Mouse (Mus musculus) splenic B cell, adult 2 months (primary cell): ENCODE data around the gene Slc12a4.

Source experiments
- DNase-seq: peaks from one replicate; pipeline ENCODE4 v3.0.0-alpha.2; 2011; ENCODE audit warnings: low read depth, low spot score
- H3K27me3 ChIP-seq: 2 replicates; pipeline ENCODE4 v1.6.1; 2012; ENCODE audit warnings: mild to moderate bottlenecking, low read length, moderate library complexity, mixed read lengths; ENCODE audit not compliant: control insufficient read depth, poor library complexity, insufficient read depth, severe bottlenecking
- H3K36me3 ChIP-seq: 2 replicates; pipeline ENCODE4 v1.6.1; 2012; ENCODE audit warnings: mild to moderate bottlenecking, low read length, moderate library complexity, mixed read lengths; ENCODE audit not compliant: control insufficient read depth, poor library complexity, insufficient read depth, severe bottlenecking

The Slc12a4 gene

GRCm38 (mm10) chr8:105957813-105958212, 8.1 kb downstream of the Slc12a4 start:
- H3K36me3 ChIP-seq, result no peaks in the 10 kb centered on the region
- no peak for DNase-seq
- no peaks in the 10 kb centered on the region for H3K27me3 ChIP-seq

DNA sequence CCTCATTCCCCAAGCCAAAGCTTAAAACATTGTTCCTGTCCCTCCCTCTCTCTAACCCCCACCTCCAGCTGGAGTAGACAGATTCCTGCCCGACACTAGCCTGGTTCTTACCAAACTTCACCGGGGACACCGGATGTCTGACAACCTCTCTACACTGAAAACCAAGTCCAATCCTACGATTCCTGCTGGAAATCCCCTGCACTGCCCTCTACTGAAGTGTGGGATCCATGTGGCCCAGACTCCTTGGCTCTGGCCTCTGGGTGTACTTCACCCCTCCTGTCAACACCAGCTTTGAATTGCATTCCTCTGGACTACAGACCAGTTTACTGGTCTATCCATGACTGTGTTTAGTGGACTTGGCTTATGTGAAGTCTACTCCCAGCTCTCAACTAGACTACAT, 9.3 kb downstream of the Slc12a4 start:
- Histone ChIP-seq H3K36me3 (no peaks in the 10 kb centered on the region), H3K27me3 (no peaks in the 10 kb centered on the region)
- no peak for DNase-seq

DNA sequence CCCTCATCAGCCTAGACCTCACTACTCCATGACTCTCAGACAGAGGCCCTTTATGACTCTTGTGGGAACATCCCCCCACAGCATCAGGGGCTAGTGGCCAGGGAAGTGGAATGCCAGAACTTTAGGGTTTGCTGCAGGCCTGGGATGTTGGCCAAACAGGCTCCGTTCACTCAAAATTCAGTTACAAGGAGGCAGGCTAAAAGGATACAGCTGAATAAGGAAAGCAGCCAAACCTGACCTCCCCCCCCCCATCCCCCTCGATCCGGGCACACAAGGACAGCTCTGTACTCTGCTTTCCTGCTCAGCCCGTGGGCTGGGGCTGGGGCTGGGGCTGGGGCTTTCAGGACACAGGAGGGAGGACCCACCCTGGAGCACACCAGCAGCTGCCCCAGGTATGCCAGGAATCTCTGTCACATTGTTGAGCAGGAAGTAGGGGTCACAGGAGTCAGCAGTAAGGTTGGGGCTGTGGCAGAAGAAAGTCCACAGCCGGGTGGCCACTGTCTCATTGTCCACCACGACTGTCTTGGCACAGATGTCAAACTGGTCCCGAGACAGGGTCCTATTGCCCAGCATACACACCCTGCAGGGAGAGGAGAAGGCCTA, 14.7 kb downstream of the Slc12a4 start:
- no peaks in the 10 kb centered on the region for H3K27me3 ChIP-seq
- no peak for DNase-seq
- H3K36me3 ChIP-seq, result no peaks in the 10 kb centered on the region

GRCm38 (mm10) chr8:105949350-105949749, 16.5 kb downstream of the Slc12a4 start:
- H3K36me3 ChIP-seq, result 0 out of 2 replicates have a peak, but pooled peaks cover 3% of the 10 kb centered on the region
- no peak for DNase-seq

DNA sequence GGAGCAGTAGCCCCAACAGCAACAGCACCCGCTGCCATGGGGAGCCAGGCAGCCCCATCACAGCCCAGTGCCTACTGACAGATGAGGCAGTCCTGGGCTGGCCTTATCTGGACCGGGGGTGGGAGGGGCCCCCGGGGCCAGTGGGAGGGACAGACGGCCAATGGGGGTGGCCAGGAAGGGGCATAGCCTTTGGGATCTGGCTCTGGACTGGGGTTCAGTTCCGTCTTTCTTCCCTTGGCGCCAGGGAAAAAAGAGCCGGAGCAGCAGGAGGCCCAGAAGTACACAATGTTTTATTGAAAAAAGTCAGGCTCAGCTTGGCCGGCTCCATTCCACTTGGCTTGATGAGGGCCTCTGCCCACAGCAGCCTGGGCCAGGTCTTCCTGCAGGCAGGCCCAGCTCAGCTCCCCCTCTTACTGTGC, 22.6 kb downstream of the Slc12a4 start, which contains the start of gene Lcat:
Lcat (minus strand) TSS at position 62 of the 419 bp plus-strand sequence.
- no peak for DNase-seq
- H3K36me3 ChIP-seq, result 0 out of 2 replicates have a peak, but pooled peaks cover 3% of the 10 kb centered on the region

More at GRCm38 (mm10) chr8:105949350-105949749, 16.5 kb downstream of the Slc12a4 start:
- no peaks in the 10 kb centered on the region for H3K27me3 ChIP-seq

DNA sequence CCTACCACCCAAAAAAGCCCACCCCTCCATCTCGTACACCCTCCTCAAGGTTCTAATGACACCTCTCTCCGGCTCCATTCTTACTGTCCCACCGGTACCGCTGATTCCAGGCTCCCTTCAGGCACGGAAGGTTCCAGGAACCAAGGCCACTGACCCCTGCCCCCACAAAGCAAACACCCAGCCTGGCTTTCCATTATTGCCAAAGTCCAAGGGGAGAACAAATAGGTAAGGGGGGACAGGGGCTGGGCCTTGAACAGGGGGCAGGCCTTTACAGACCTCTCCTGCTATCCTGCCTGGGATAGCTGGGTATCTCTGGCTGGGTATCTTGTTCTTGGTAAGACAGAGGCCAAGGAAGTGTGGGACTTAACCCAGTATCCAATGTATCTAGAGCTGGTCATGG, 23.4 kb downstream of the Slc12a4 start:
- Histone ChIP-seq H3K27me3 (no peaks in the 10 kb centered on the region), H3K36me3 (0 out of 2 replicates have a peak, but pooled peaks cover 3% of the 10 kb centered on the region)
- DNase-seq, result no peak

More for the DNA sequence above, 22.6 kb downstream of the Slc12a4 start, which contains the start of gene Lcat:
- no peaks in the 10 kb centered on the region for H3K27me3 ChIP-seq

GRCm38 (mm10) chr8:105942026-105942425, 23.9 kb downstream of the Slc12a4 start:
- no peak for DNase-seq
- 0 out of 2 replicates have a peak, but pooled peaks cover 3% of the 10 kb centered on the region for H3K36me3 ChIP-seq

DNA sequence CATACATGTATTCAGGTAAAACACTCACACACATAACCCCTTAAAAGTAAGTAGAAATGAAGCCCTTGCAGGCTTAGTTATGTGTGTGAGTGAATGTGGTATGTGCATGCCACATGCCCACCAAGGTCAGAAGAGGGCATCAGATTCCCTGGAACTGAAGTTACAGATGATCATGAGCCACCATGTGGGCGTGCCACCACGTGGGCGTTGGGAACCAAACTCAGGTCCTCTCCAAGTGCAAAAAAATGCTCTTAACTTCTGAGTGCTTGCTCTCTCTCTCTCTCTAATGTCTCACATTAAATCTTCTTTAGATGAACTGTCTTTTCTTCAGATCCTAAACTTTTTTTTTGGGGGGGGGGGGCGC, 27.6 kb downstream of the Slc12a4 start, which contains the start of gene Psmb10:
Psmb10 (minus strand) TSS at position 139 of the 364 bp plus-strand sequence.
- Histone ChIP-seq H3K36me3 (no peaks in the 10 kb centered on the region), H3K27me3 (no peaks in the 10 kb centered on the region)
- DNase-seq, result peak; percentile 29

More at GRCm38 (mm10) chr8:105942026-105942425, 23.9 kb downstream of the Slc12a4 start:
- H3K27me3 ChIP-seq, result no peaks in the 10 kb centered on the region

DNA sequence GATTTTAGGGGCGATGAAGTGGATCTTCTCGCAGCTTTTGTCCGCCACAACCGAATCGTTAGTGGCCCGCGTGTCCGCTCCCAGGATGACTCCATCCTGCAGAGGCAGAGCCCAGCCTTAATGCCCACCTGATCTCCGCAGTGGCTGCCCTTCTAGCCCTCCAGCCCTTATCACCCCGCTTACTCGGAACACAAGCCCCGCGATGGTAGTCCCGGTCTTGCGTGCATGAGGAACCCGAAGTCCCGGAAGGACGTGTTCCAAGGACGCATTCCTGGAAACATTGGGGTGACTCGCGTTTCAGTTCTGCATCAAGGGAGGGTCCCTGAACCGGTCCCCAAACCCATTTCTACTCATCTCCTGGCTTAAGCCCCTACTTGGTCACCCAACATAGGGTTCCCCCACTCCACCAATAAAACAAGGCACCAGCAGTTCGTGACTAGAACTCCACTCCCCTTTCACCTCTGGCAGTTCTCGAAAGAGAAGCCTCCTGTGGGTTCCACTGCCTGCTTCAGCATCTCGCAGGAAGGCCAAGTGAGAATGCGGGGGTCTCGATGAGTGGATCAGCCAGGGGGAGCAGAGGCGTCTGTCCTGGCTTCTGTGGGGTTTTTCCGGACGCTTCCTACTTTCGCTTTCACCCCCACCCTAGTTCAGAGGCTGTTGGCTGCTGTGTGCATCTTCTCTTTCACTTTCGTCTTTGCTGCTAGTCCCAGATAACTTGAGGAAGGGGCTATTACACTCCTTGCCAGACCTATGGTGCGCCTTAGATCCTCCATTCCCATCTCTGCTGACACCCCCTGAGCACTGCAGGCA, 28.2 kb downstream of the Slc12a4 start:
- peak; percentile 69 for DNase-seq
- H3K36me3 ChIP-seq, result no peaks in the 10 kb centered on the region
- no peaks in the 10 kb centered on the region for H3K27me3 ChIP-seq

DNA sequence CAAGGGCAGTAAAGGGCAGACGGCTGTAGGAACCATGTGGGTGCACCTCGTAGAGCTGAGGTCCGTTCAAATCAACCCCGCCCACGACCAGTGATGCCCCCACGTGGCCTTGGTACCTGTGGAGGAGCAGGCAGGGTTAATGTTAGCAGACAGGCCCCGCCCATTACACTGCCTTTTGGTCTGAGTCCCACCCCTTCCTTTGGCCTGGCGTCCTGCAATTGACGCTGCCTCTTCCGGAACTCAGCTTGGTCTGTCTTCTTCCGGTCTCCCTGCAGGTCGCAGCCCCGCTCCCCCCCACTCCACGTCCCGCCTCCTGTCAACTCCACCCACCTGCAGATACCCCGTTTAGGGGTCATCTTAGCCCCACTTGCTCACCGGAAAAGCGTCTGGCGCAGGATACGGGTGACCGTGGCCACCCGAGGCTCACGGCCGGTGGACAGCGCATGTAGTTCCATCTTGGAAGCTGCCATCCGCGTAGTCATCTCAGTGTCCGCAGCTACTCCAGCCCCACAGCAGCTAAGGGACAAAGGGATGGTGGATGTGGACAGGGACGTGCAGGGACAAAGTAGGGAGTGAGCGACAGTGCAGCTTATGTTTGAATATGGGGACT, 28.9 kb downstream of the Slc12a4 start:
- Histone ChIP-seq H3K36me3 (no peaks in the 10 kb centered on the region), H3K27me3 (no peaks in the 10 kb centered on the region)
- peak; percentile 85 for DNase-seq

DNA sequence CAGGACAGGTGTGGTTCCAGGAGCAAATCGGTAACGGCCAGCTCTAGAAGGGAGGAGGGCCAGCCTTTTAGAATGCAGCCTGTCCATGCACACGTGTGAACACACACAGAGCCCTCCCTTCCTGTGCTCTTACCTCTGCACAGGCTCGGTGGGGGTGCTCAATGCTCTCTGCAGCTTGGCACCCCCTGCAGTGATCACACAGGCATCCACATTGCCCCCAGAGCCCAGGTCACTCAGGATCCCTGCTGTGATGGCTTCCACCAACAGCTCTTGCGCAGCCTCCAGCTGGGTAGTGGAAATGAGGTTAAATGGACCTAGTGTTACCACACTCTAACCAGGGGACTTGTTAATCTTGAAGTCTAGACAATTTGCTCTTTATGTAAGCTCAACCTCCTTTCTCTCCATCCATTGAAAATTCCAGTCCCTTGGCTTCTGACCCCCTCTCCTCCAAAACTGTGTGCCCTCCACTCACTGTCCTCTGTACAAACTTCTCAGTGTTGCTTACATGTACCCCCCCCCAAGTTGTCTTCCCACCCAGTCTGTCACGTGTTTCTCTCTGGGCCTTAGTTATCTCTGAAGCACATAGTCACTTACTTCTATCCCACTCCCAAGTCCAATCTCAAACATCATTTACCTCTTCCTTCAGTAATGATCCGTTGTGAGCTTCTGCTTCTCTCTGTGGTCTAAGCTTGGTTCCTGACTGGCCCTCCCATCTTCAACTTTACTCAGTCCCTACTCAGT, 29.9 kb downstream of the Slc12a4 start:
- no peak for DNase-seq
- H3K27me3 ChIP-seq, result no peaks in the 10 kb centered on the region
- no peaks in the 10 kb centered on the region for H3K36me3 ChIP-seq

DNA sequence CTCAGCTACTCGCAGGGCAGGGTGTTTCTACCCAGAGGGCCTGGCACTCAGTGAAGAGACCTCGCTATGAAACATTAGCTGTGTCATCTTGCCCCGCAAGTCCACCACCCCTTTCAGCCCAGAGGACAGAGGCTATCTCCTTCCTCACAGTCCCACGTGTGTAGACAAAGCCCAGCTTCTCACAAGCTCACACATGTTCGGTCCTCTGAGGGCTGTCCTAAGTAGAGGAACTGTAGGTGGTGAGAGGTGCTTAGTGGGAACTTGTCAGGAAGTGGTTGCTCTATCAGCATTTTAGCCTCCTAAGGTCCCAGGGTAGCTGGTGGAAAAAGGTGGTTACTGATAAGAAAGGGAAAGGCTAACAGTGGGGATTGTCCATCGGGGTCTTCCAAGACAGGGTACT, 30.8 kb downstream of the Slc12a4 start:
- Histone ChIP-seq H3K36me3 (no peaks in the 10 kb centered on the region), H3K27me3 (no peaks in the 10 kb centered on the region)
- no peak for DNase-seq

GRCm38 (mm10) chr8:105933762-105934161, 32.1 kb downstream of the Slc12a4 start, which contains the start of gene Ctrl:
TSS of gene Ctrl (minus strand) at chr8:105933862.
- Histone ChIP-seq H3K36me3 (no peaks in the 10 kb centered on the region), H3K27me3 (no peaks in the 10 kb centered on the region)
- DNase-seq, result no peak

DNA sequence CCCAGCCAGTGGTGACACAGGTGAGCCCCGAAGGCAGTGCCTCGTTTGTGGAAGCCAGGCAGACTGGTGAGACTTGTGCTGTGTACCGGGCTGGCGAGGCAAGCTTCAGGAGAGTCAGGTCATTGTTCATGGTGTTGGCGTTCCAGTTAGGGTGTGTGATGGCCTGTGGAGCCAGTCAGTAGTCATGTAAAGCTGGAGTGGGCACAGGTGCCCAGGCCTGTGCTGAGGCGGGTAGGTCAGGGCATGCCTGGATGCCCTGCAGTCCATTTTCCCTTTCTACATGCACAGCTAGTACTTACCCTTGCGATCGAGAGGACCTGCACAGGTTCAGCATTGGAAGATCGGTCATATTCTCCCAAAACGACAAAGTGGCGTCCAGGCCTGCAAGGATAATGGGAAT, 33.4 kb downstream of the Slc12a4 start:
- DNase-seq, result no peak
- Histone ChIP-seq H3K36me3 (no peaks in the 10 kb centered on the region), H3K27me3 (no peaks in the 10 kb centered on the region)
